Mouse (Mus musculus) kidney, adult 11 months (tissue): Measurements from ENCODE around the gene Arid5a.
A peak's percentile ranks its signal among the peaks of the same experiment; 100 is the strongest.

Experiments
- DNase-seq: peaks from one replicate; pipeline ENCODE4 v3.0.0; 2022

Gene Arid5a

DNA sequence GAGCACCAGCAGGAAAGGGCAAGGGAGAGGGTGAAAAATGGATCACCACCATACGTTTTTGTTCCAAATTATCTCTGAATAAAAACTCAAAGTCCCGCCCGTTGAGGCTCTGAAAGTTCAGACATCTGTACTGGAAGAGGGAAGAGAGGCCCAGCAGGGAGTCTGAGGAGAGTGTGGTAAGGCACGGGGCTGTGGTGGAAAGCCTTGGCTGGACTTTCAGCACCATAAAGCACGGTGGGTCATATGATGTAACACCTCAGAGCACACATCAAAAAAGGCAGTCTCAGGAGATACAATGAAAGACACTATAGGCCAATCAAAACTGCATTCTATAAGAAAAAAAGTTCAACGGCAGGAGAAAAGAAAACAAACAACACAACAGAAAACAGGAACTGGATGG, 24.2 kb downstream of the Arid5a start:
- no peak for DNase-seq

DNA sequence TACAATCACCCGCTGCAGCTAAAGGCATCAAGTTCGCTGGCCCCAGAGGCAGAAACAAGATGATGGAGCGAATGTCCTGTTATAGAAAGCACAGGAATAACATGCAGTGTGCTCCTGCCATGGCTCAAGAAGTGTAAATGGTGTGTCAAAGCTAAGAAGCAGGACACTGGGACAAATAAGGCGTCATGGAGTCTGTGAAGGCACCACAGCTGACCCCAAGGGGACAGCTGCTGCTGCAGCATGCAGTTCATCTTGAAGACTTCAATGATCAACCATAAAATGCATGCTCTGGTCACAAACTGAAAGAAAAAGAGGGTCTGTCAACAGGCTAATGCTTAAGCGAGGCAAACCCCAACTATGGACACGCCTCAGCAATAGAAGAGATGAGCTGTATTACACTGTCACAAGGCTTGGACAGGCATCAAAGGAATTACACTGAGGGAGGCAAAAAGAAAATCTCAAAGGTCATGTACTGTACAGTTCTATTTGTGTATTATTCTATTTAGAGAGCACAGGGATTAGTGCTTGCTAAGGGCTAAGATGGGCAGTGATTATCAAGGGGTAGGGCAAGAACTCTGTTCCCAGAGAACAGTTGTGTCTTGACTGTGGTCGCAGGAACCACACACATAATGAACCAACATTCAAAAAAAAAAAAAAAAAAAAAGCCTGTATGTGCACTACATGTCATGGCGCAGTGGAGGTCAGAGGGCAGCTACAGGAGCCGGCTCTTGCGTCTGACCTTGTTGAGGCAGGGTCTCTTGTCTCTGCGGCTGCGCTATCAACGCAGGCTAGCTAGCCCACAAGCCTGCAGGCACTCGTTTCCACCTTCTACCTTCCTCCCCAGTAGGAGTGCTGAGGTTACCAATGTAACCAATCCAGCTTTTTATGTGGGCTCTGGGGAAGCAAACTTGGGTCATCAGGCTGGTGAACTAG, 25.7 kb downstream of the Arid5a start:
- DNase-seq: no peak

DNA sequence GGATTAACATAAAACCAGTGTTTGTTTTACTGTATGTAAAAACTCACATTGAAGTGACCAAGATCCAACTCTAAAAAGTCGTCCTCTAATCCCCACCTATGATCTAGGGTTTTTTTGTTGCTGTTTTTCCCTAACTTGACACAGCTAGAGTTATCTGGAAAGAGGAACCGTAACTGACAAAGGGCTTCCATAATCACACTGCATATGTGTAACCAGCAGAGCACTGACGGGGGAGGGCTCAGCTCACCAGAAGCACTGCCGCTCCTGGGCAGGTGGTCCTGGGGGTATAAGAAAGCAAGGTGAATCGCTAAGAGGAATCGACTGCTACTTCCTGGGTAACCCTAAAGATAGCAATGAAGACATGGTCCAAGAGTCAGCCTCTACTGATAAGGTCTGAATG, 35.0 kb downstream of the Arid5a start:
- DNase-seq: no peak

DNA sequence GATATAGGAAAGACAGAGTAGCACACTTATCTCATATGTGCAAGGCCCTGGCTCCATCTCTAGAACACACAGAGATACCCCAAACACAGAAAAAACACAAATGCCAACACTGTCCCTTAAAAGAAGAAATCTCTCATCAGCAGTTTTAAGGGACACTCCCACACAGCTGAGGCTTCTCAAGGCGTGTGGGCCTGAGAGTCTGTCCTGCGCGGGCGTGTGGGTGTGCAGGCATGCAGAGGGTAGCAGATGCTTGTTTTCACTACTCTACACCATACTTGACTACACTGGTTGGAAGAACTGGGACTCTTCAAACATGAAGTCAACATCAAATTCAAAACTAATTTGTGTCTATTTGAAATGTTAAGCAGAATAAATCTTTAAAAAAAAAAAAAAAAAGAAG, 44.8 kb downstream of the Arid5a start:
- no peak for DNase-seq

DNA sequence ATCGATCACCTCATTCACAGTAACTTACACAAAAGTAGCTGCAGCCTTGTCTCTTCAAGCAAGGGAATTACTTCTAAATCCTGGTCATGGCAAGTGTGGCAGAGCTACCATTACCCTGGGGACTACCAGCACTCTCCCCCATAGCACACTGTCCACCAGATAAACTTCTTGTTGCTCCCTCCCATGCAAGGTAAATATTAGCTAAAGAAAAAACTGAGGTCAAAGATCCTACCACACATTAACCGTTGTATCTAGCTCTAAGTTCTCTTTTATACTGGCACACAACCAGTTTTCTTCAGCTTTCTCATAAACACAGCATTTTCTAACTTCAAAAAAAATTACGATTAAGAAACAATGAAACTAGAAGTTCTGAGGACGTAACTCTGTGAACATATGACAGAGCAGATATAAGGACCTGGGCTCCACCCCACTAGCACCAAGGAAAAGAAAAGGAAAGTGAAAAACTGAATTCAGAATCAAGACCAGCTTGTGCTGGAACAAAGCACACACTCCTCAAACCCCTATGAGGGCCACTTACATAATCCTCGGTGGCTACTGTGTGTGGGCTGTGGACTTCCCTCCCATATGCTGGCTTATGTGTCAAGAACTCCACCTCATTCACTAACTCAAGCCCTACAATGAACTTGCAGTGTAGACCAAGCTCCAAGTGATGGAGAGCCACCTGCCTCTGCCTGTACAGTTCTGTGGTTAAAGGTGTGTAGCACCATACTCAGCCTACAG, 49.6 kb downstream of the Arid5a start:
- DNase-seq: peak; percentile 69

DNA sequence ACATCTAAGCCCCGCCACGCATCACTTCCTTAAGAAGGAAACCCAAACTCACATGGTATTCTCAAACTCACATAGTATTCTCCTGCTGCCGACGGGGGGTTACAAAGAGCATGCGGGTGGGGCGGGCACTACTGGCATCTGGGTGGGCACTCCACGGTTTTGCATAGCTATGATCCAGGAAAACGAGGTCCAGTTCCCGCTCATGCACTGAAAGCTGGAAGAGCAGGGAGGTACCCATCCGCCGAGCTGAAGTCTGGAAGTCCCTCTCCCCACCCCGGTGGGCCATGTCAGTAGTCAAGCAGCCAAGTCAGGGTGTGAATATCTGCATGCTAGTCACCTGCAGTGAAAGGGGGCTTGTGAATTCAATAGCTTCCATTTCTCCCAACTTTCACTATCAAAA, 60.2 kb downstream of the Arid5a start:
- DNase-seq: no peak

DNA sequence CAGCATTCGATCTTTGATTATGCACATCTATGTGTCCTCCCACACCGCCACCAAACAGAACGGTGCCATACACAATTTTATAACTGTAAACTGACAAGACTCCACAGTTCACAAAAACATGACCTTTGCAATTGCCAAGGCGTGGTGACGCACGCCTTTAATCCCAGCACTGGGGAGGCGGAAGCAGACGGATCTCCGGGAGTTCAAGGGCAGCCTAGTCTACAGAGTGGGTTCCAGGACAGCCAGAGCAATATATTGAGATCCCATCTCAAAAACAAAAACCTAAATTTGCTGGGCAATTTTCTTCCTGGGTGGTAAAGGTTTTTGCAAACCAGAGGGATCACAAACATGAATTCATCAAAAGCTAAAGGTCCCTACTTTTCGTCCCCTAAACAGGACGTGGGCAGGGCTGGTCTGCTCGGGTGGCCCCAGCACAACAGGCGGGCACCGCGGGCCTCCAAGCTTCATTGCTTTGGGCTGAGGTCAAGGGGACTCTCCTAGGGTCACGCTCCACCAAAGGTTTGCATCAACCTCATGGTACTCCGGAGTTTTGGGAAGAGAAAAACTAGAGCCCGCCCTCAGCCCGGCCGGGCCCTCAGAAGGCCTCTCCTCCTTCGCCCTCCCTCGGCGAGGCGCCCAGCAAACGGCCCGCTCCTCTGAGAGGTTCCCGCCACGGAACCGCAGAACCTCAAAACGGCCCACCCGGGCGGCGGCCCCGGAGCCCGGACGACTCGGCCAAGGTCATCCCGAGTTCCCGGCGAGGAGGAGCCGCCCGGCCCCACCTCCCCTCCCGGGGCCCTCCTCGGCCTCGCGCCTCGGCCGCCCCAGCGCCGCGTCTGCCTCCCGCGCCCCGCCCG, 60.8 kb downstream of the Arid5a start:
- DNase-seq: peak; percentile 42

DNA sequence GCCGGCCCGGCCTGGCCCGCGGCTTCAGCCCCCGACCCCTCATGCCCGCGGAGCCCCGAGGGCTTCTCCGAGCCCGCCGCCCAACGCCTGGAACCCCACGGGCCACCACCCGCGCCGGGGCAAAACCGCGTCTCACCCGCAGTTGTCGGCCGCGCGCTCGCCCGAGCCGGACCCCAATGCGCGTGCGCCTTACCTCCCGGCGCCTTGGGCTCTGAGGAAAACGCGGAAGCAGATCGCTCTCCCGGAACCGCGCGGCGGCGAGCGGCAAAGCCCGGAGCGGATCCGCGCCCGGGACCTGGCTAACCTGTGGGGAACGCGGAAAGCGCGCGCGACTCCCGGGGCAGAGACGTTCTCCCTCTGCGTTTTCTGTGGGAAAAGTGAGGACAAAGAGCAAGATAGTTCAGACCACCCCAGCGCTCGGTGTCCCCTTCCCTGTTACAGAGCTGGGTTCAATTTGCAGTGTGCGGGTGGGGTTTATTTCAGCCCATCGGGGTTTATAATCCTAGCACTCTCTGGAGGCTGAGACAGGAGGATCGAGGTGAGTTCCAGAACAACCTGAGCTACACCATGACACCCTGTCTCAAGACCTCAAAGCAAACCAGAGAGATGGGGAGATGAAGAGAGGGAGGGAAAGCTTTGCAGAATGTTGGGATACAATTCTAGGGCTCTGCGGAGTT, 61.6 kb downstream of the Arid5a start, which contains the start of gene Kansl3:
Gene Kansl3 (minus strand): TSS at position 213 of the 677 bp plus-strand sequence.
- DNase-seq: peak; percentile 80

DNA sequence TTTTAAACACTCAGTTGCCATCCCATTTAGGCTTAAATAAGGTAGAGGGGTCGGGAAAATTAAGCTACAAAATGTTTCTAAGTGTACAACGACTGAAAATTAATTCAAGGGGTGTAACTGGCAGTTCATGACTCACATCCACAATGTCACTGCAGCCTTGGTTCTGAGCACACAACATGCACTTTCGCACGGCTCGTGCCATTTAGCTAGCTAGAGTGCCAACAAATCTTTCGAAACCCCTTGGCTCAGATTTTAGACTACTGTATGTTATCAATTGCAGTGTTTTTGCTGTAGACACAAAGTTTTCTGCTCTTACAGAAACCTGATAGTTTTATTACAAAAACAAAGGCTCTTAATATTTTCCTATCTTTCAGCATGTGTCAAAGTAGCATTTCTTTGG, 63.4 kb downstream of the Arid5a start:
- no peak for DNase-seq

DNA sequence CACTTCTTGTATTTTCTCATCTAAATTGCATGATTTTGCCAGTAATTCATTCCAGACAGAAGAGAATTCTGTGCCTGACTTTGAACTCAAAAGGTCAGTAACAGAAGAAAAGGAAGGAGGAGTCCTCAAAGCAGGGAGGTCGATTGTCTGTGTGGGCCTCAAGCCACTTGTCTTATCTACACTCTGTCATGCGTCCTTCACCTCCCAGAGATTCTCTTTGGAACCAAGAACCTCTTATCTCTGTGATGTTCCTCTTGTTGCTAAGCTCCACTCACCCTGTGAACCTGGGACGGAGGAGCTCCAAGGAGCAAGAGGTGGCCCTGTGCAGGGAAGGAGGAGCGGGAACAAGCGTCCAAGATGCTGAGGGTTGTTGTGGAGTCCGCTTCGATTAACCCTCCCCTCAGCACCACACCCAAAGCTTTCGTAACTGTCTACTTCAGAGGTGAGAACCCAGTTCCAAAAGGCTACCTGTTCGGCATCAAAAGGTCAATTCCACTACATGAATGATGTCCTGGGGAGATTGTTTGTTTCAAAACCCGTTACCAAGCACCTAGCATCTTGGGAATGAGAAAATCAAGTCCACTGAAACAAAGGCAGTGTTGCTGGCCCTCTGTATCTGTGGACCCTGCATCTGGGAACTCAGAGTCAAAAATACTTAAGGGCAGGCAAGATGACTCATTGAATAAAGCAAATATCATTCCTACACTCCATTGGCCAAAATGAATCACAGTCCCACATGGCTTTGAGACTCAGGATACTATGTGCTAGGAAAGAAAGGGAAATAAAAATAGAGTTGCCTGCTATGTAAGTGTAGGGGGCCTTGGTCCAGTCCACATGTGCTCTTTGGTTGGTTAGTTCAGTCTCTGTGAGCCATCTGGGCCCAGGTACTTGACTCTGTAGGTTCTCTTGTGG, 64.7 kb downstream of the Arid5a start, which contains the start of gene Fer1l5:
Gene Fer1l5 (plus strand): TSS at position 358 of the 912 bp plus-strand sequence.
- DNase-seq: no peak
